Comparison of ENCODE assay signal across 18 mouse cellular contexts in genomic region chr8:66863761-66864160, GRCm38 (mm10).
"Had no signal": no experiment of that assay in that cellular context is flagged by ENCODE, and none has a peak within 500 bp of the region (broad histone marks: within the 10 kb centered on the region; RNA-seq: fewer than 3 reads in every experiment).

No protein-coding gene starts in this region.

- H3K27me3 ChIP-seq: midbrain, embryonic 12.5 days; neural tube, embryonic 13.5 days; neural tube, embryonic 15.5 days had no signal

- H3K27ac ChIP-seq: midbrain, embryonic 12.5 days; neural tube, embryonic 13.5 days; neural tube, embryonic 15.5 days had no signal

- H3K9me3 ChIP-seq: midbrain, embryonic 12.5 days; neural tube, embryonic 13.5 days; neural tube, embryonic 15.5 days had no signal

- H3K9ac ChIP-seq: lung, embryonic 14.5 days; midbrain, embryonic 12.5 days; neural tube, embryonic 13.5 days; neural tube, embryonic 15.5 days had no signal

- DNase-seq: lung, adult 18-20 months; lung, embryonic 14.5 days; lung, postnatal 10 days; lung, postnatal 4 days; midbrain, embryonic 14.5 days; retina, postnatal 1 day; right cerebral cortex, adult 18-20 months; right cerebral cortex, postnatal 25 days; right cerebral cortex, postnatal 4 days; spleen, adult 18-20 months; thymus, adult 18-20 months; thymus, postnatal 14 days; thymus, postnatal 36 days had no signal

- H3K36me3 ChIP-seq: neural tube, embryonic 15.5 days had no signal

- H3K4me2 ChIP-seq: lung, embryonic 14.5 days; midbrain, embryonic 12.5 days; neural tube, embryonic 13.5 days; neural tube, embryonic 15.5 days had no signal

- H3K4me3 ChIP-seq: midbrain, embryonic 12.5 days; myocyte; neural tube, embryonic 13.5 days; neural tube, embryonic 15.5 days had no signal

- ATAC-seq: midbrain, embryonic 16.5 days had no signal
